Mouse (Mus musculus): Measurements from ENCODE around the gene Tmem184b.

- TF ChIP-seq TAL1 (conservative IDR thresholded peaks at IDR 0.05; ENCODE audit: low read depth, low read length): no peak
- TF ChIP-seq CTCF (IDR thresholded peaks at IDR 0.05; ENCODE audit: low read depth, low read length): no peak
Observed at GRCm38 (mm10) chr15:79400134-79400974, 3.0 kb downstream of the Tmem184b start.

Measured in G1E (cell line).